Mouse (Mus musculus): Measurements from ENCODE around the gene Parm1.

GRCm38 (mm10) chr5:91611589-91611988 is 94.2 kb downstream of the Parm1 start:
- TF ChIP-seq GATA1 (IDR thresholded peaks at IDR 0.05; ENCODE audit: low read length) (no peak), TAL1 (IDR thresholded peaks at IDR 0.05; ENCODE audit: low read length) (no peak)

Data from erythroblast, embryonic 14.5 days (primary cell).